Mouse (Mus musculus): ENCODE measurements around the gene Gm28048. TPM values are rescaled to one million over a fixed set of nuclear protein-coding genes. Genes with fewer than 3 reads are reported as not detected.

Gene Gm28048
- polyA plus RNA-seq (2014; fragmentation: Illumina TruSeq; extraction: RNeasy Lipid Tissue Mini Kit (QIAGEN cat#74804); ENCODE audit: low read depth, low replicate concordance), result 14.3 TPM

DNA sequence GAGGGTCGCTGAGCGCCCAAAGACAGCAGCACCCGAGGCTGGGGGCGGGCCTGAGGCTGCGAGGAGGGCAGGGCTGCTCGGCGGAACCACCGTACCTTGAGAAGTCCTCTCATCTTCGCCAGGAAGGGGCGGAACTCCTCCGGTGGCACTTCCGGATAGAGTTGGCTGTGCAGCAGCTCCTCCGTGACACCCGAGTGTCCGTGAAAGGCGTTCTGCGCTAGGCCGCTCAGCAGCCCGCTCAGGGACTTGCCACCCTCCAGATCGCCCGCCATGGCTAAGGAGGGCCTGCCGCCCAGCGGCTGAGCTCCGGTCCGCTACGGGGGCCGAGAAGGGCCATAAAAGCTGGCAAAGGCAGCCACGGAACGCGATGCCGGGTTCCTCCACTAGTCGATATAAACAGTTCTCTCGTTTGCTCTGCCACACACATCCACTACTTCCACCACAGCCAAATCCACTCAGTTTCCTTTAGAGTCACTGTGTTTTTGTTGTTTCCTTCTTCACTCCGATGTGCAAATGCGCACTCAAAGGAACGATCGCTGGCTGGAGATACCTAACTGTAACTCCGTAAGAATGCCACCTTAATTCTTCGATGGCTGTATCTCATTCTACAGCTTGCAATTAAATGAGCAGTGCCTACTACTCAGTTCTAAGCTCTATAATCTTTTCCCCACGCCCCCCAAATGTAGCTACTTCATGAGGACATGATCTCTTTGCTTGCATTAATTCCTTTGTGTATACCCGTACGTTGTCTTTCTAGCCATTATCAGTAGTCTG is at the start of gene Gm28048, which contains the start of gene Commd1:
TSS of gene Gm28048 (minus strand) at position 107 of the 774 bp plus-strand sequence.
TSS of gene Commd1 (minus strand) at position 399 of the 774 bp plus-strand sequence.

DNA sequence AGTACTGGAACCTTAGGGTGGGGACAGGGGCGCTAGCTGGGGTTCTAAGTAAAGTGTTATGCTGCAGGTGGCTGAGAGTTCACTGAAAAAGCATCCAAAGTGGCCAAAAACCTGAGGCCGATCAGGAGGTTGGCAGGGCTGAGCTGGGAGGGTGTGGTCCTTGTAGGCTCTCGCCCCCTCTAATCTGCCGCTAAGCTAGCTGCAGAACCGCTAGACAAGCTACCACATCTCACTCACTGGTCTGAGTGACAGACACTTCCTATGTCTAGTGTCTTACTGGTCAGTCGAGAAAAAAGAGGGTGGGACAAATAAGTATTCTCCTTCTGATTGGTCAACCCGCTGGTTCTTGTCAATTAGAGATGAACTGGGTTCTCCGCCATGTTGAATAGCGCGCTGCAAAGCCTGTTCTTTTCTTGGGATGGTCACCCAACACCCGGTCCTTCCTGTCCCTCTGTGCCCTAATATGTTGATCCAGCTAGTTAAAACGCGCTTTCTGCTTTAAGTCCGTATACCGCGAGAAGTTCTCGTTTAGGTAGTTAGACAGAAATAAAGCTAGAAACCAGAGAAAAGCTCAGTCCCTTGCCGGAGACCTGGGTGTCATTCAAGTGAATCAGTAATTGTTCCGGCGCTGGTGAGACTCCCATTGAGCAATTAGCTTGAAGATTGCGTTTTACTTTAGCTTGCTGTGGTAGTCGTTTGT is 25.7 kb upstream of the Gm28048 start, which contains the start of gene Fam161a:
TSS of gene Fam161a (plus strand) at position 51 of the 700 bp plus-strand sequence.

GRCm38 (mm10) chr11:22990393-22991126 is 8.7 kb upstream of the Gm28048 start, which contains the start of gene Cct4:
Gene Cct4 (plus strand): TSS chr11:22990519.

DNA sequence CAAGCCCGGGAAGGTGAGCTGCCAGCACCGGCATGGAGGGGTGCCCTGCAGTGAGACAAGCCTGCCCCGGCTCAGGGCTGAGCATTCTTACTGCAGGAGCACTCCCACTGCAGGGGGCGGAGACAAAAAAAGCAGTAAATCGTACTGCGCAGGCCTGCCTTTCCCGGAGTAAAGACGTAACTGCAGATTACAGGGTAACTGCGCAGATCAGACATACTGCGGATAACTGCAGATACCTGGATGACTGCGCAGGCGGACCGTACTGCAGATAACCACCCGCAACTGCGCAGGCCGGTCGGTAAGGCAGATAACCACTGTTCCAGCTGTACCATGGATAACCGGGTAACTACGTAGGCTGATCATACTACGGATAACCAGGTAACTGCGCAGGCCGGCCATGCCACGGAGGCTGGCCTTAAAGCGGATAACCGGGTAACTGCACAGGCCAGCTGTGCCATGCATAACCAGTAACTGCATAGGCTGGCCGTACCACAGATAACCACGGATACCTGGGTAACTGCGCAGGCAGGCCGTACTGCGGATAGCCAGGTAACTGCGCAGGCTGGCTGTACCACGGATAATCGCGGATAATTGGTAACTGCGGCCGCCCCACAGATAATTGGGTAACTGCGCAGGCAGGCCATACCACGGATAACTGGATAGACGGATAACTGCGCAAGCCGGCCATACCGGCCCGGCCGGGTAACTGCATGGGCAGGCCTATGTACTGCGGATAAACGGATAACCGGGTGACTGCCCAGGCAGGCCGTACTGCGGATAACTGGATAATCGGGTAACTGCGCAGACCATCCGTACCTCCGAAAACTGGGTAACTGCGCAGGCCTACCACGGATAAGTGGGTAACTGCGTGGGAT is 9.8 kb downstream of the Gm28048 start, which contains the start of gene Zrsr1:
TSS of gene Zrsr1 (plus strand) at position 171 of the 875 bp plus-strand sequence.

GRCm38 (mm10) chr11:22860335-22861227 is 121.3 kb downstream of the Gm28048 start, which contains the start of gene B3gnt2:
Gene B3gnt2 (minus strand): TSS chr11:22860961.

Other genes starting within 250 kb of the Gm28048 start
- gene B3gnt2, start 121.1 kb downstream of the Gm28048 start, polyA plus RNA-seq (2014; fragmentation: Illumina TruSeq; extraction: RNeasy Lipid Tissue Mini Kit (QIAGEN cat#74804); ENCODE audit: low read depth, low replicate concordance), result 3.6 TPM
- 29.6 TPM for gene Zrsr1, start 10.1 kb downstream of the Gm28048 start, polyA plus RNA-seq (2014; fragmentation: Illumina TruSeq; extraction: RNeasy Lipid Tissue Mini Kit (QIAGEN cat#74804); ENCODE audit: low read depth, low replicate concordance)
- 170 TPM for gene Commd1, start 292 bp upstream of the Gm28048 start, polyA plus RNA-seq (2014; fragmentation: Illumina TruSeq; extraction: RNeasy Lipid Tissue Mini Kit (QIAGEN cat#74804); ENCODE audit: low read depth, low replicate concordance)
- 137 TPM for gene Cct4, start 8.4 kb upstream of the Gm28048 start, polyA plus RNA-seq (2014; fragmentation: Illumina TruSeq; extraction: RNeasy Lipid Tissue Mini Kit (QIAGEN cat#74804); ENCODE audit: low read depth, low replicate concordance)
- gene Fam161a, start 25.4 kb upstream of the Gm28048 start, polyA plus RNA-seq (2014; fragmentation: Illumina TruSeq; extraction: RNeasy Lipid Tissue Mini Kit (QIAGEN cat#74804); ENCODE audit: low read depth, low replicate concordance), result 2.3 TPM